Mouse (Mus musculus) stomach, embryonic 15.5 days (tissue): Measurements from ENCODE around the gene Lrrc28. TPM values are rescaled to one million over a fixed set of nuclear protein-coding genes. Genes with fewer than 3 reads are reported as not detected.
"Not testable (repeated sequence)": the region's sequence is repeated elsewhere in the genome, so short reads cannot be mapped to it uniquely, and the experiment has no call there.

Source experiments
- ATAC-seq: fragments of 200-750 bp; cut with Nextera tagmentation; 2 replicates; pipeline ENCODE4 v1.8.0; 2017; ENCODE audit warnings: low read depth, moderate number of reproducible peaks, moderate TSS enrichment; ENCODE audit not compliant: insufficient read depth, low FRiP score
- H3K27ac ChIP-seq: fragments of 300-500 bp; sonication (generic); 2 replicates; pipeline ENCODE4 v1.5.1; 2015; ENCODE audit warnings: mild to moderate bottlenecking, inconsistent platforms
- H3K27me3 ChIP-seq: fragments of 300-500 bp; sonication (generic); replicated peaks from 2 replicates; pipeline ENCODE4 v1.6.1; 2015; ENCODE audit warnings: inconsistent platforms
- H3K36me3 ChIP-seq: fragments of 300-500 bp; sonication (generic); 2 replicates; pipeline ENCODE4 v1.6.1; 2015; ENCODE audit warnings: inconsistent platforms
- H3K4me1 ChIP-seq: fragments of 300-500 bp; sonication (generic); 2 replicates; pipeline ENCODE4 v1.6.1; 2015; ENCODE audit warnings: inconsistent platforms
- H3K4me2 ChIP-seq: fragments of 300-500 bp; sonication (generic); 2 replicates; pipeline ENCODE4 v1.6.1; 2015; ENCODE audit warnings: mild to moderate bottlenecking, inconsistent platforms
- H3K4me3 ChIP-seq: fragments of 300-500 bp; sonication (generic); replicated peaks from 2 replicates; pipeline ENCODE4 v1.5.1; 2015; ENCODE audit warnings: inconsistent platforms
- H3K9ac ChIP-seq: fragments of 300-500 bp; sonication (generic); 2 replicates; pipeline ENCODE4 v1.6.1; 2015; ENCODE audit warnings: inconsistent platforms
- H3K9me3 ChIP-seq: fragments of 300-500 bp; sonication (generic); 2 replicates; pipeline ENCODE4 v1.6.1; 2016; ENCODE audit warnings: inconsistent platforms
- WGBS: fragments of 180-500 bp; shearing (Covaris S2); methylation state at CpG from one replicate; pipeline ENCODE4 v1.1.7; 2015; 5-methylcytosine and 5-hydroxymethylcytosine counted together
- polyA plus RNA-seq: library from polyadenylated mRNA; unstranded; fragments of >200 nt; fragmentation: Nextera tagmentation; extraction: Ambion mirVana; gene quantifications from 2 replicates; pipeline ENCODE4 v1.2.1, GENCODE M21; 2015

Gene Lrrc28
- polyA plus RNA-seq, 1 experiment from 2014 or later: 14.2 TPM

GRCm38 (mm10) chr7:67524069-67524468 lies 121.0 kb downstream of the Lrrc28 start:
- peaks cover 15% of the 10 kb centered on the region for H3K4me1 ChIP-seq
- not testable (repeated sequence) for H3K9me3 ChIP-seq, ATAC-seq, H3K4me2 ChIP-seq, H3K27me3 ChIP-seq, H3K27ac ChIP-seq, H3K36me3 ChIP-seq, H3K4me3 ChIP-seq, H3K9ac ChIP-seq
- 87% methylated on average over 8 of the region's 8 CpGs for WGBS

- Histone ChIP-seq H3K4me3 (no peak overlapping the region), H3K4me2 (no peak overlapping the region), H3K36me3 (no peaks in the 10 kb centered on the region), H3K9me3 (no peaks in the 10 kb centered on the region), H3K27me3 (no peaks in the 10 kb centered on the region), H3K27ac (no peak overlapping the region), H3K9ac (no peak overlapping the region), H3K4me1 (peaks cover 8% of the 10 kb centered on the region)
- ATAC-seq: no peak
- WGBS: 82% methylated on average over 7 of the region's 7 CpGs
These were observed 121.7 kb downstream of the Lrrc28 start for GRCm38 (mm10) chr7:67523400-67523799.

GRCm38 (mm10) chr7:67521731-67522130 lies 123.3 kb downstream of the Lrrc28 start:
- not testable (repeated sequence) for H3K27me3 ChIP-seq, H3K4me3 ChIP-seq, H3K9ac ChIP-seq, H3K27ac ChIP-seq, H3K9me3 ChIP-seq, ATAC-seq, H3K4me1 ChIP-seq, H3K36me3 ChIP-seq, H3K4me2 ChIP-seq
- 91% methylated on average over 5 of the region's 5 CpGs for WGBS

- Histone ChIP-seq H3K9me3 (no peaks in the 10 kb centered on the region), H3K27ac (no peak overlapping the region), H3K4me3 (no peak overlapping the region), H3K4me2 (no peak overlapping the region), H3K36me3 (no peaks in the 10 kb centered on the region), H3K9ac (no peak overlapping the region), H3K4me1 (no peaks in the 10 kb centered on the region), H3K27me3 (no peaks in the 10 kb centered on the region)
- 75% methylated on average over 4 of the region's 4 CpGs for WGBS
- ATAC-seq: no peak
These were observed 124.1 kb downstream of the Lrrc28 start for GRCm38 (mm10) chr7:67520959-67521358.

- Histone ChIP-seq H3K4me2 (no peak overlapping the region), H3K9me3 (no peaks in the 10 kb centered on the region), H3K4me1 (no peaks in the 10 kb centered on the region; the same call in 1 of the 2 replicates), H3K9ac (no peak overlapping the region), H3K4me3 (no peak overlapping the region), H3K27ac (no peak overlapping the region), H3K36me3 (no peaks in the 10 kb centered on the region), H3K27me3 (no peaks in the 10 kb centered on the region)
- 80% methylated on average over 10 of the region's 10 CpGs for WGBS
- no peak for ATAC-seq
These were observed 125.1 kb downstream of the Lrrc28 start for GRCm38 (mm10) chr7:67520001-67520400.

- Histone ChIP-seq H3K4me2 (no peak overlapping the region), H3K27me3 (no peaks in the 10 kb centered on the region), H3K9me3 (no peaks in the 10 kb centered on the region), H3K4me1 (no peaks in the 10 kb centered on the region; the same call in 1 of the 2 replicates), H3K9ac (no peak overlapping the region), H3K4me3 (no peak overlapping the region), H3K36me3 (no peaks in the 10 kb centered on the region), H3K27ac (no peak overlapping the region)
- no peak for ATAC-seq
- 85% methylated on average over 9 of the region's 9 CpGs for WGBS
These were observed 129.4 kb downstream of the Lrrc28 start for GRCm38 (mm10) chr7:67515621-67516020.

GRCm38 (mm10) chr7:67514893-67515292 lies 130.2 kb downstream of the Lrrc28 start:
- H3K36me3 ChIP-seq: no peaks in the 10 kb centered on the region
- no peaks in the 10 kb centered on the region; the same call in 1 of the 2 replicates for H3K4me1 ChIP-seq
- H3K9me3 ChIP-seq: no peaks in the 10 kb centered on the region
- H3K9ac ChIP-seq: no peak overlapping the region
- ATAC-seq: peak; percentile 43; the same call in 1 of the 2 replicates
- no peak overlapping the region for H3K27ac ChIP-seq
- no peak overlapping the region for H3K4me3 ChIP-seq
- H3K4me2 ChIP-seq: no peak overlapping the region
- H3K27me3 ChIP-seq: no peaks in the 10 kb centered on the region
- 33% methylated on average over 10 of the region's 10 CpGs for WGBS

- Histone ChIP-seq H3K36me3 (no peaks in the 10 kb centered on the region), H3K27me3 (no peaks in the 10 kb centered on the region), H3K4me2 (no peak overlapping the region), H3K27ac (no peak overlapping the region), H3K4me1 (no peaks in the 10 kb centered on the region; the same call in 1 of the 2 replicates), H3K9me3 (no peaks in the 10 kb centered on the region), H3K4me3 (no peak overlapping the region), H3K9ac (no peak overlapping the region)
- WGBS: 65% methylated on average over 4 of the region's 4 CpGs
- ATAC-seq: no peak
These were observed 130.7 kb downstream of the Lrrc28 start for GRCm38 (mm10) chr7:67514380-67514779.

- no peaks in the 10 kb centered on the region for H3K9me3 ChIP-seq
- no peaks in the 10 kb centered on the region for H3K27me3 ChIP-seq
- H3K36me3 ChIP-seq: no peaks in the 10 kb centered on the region
- H3K27ac ChIP-seq: no peak overlapping the region
- H3K4me3 ChIP-seq: no peak overlapping the region
- no peak overlapping the region for H3K4me2 ChIP-seq
- ATAC-seq: no peak
- H3K4me1 ChIP-seq: no peaks in the 10 kb centered on the region; the same call in 1 of the 2 replicates
- WGBS: 77% methylated on average over 4 of the region's 4 CpGs
- no peak overlapping the region for H3K9ac ChIP-seq
These were observed 131.4 kb downstream of the Lrrc28 start for GRCm38 (mm10) chr7:67513656-67514055.

- no peak overlapping the region for H3K4me3 ChIP-seq
- no peak for ATAC-seq
- 89% methylated on average over 7 of the region's 7 CpGs for WGBS
- H3K9ac ChIP-seq: no peak overlapping the region
- no peaks in the 10 kb centered on the region for H3K36me3 ChIP-seq
- no peak overlapping the region for H3K27ac ChIP-seq
- H3K9me3 ChIP-seq: no peaks in the 10 kb centered on the region
- H3K4me1 ChIP-seq: no peaks in the 10 kb centered on the region; the same call in 1 of the 2 replicates
- H3K27me3 ChIP-seq: no peaks in the 10 kb centered on the region
- H3K4me2 ChIP-seq: no peak overlapping the region
These were observed 133.5 kb downstream of the Lrrc28 start for GRCm38 (mm10) chr7:67511606-67512005.

- WGBS: 45% methylated on average over 7 of the region's 7 CpGs
- no peak overlapping the region for H3K4me2 ChIP-seq
- H3K4me3 ChIP-seq: no peak overlapping the region
- no peaks in the 10 kb centered on the region for H3K27me3 ChIP-seq
- H3K27ac ChIP-seq: no peak overlapping the region
- H3K4me1 ChIP-seq: 0 out of 2 replicates have a peak, but pooled peaks cover 4% of the 10 kb centered on the region
- H3K9ac ChIP-seq: no peak overlapping the region
- H3K9me3 ChIP-seq: no peaks in the 10 kb centered on the region
- ATAC-seq: no peak
- no peaks in the 10 kb centered on the region for H3K36me3 ChIP-seq
These were observed 141.6 kb downstream of the Lrrc28 start for GRCm38 (mm10) chr7:67503281-67504010.

GRCm38 (mm10) chr7:67502631-67503030 lies 142.4 kb downstream of the Lrrc28 start:
- 61% methylated on average over 4 of the region's 4 CpGs for WGBS
- H3K36me3 ChIP-seq: no peaks in the 10 kb centered on the region
- H3K4me2 ChIP-seq: no peak overlapping the region
- ATAC-seq: no peak
- no peak overlapping the region for H3K4me3 ChIP-seq
- H3K27ac ChIP-seq: no peak overlapping the region
- H3K9me3 ChIP-seq: no peaks in the 10 kb centered on the region
- H3K27me3 ChIP-seq: no peaks in the 10 kb centered on the region
- no peak overlapping the region for H3K9ac ChIP-seq
- 0 out of 2 replicates have a peak, but pooled peaks cover 4% of the 10 kb centered on the region for H3K4me1 ChIP-seq
